Mouse (Mus musculus) right cerebral cortex, postnatal 36 days (tissue): ENCODE results near the gene Wsb2.
"Not testable (repeated sequence)": the region's sequence is repeated elsewhere in the genome, so short reads cannot be mapped to it uniquely, and the experiment has no call there.

Experiments
- DNase-seq, 2 experiments: peaks; one replicate each; pipeline ENCODE4 v3.0.0; 2022; ENCODE audit warnings: low spot score in 2 of 2, mixed read lengths in 1 of 2

The Wsb2 gene

GRCm38 (mm10) chr5:117388296-117388751 lies 31.2 kb downstream of the Wsb2 start:
- no peak for DNase-seq

- peak; percentile 90 to 91 for DNase-seq
Measured at GRCm38 (mm10) chr5:117388877-117389276, 31.8 kb downstream of the Wsb2 start, which contains the start of gene Rfc5. Rfc5 (minus strand) TSS chr5:117389047.

- DNase-seq = no peak
Measured at GRCm38 (mm10) chr5:117390895-117391294, 33.8 kb downstream of the Wsb2 start.

GRCm38 (mm10) chr5:117395834-117396233 lies 38.7 kb downstream of the Wsb2 start:
- no peak for DNase-seq

- DNase-seq = no peak
Measured at GRCm38 (mm10) chr5:117396596-117397014, 39.5 kb downstream of the Wsb2 start.

- no peak for DNase-seq
Measured at GRCm38 (mm10) chr5:117397371-117397770, 40.3 kb downstream of the Wsb2 start.

GRCm38 (mm10) chr5:117398007-117398550 lies 41.0 kb downstream of the Wsb2 start:
- DNase-seq = no peak

GRCm38 (mm10) chr5:117399281-117399680 lies 42.2 kb downstream of the Wsb2 start:
- no peak for DNase-seq

GRCm38 (mm10) chr5:117403609-117404008 lies 46.5 kb downstream of the Wsb2 start:
- no peak for DNase-seq

GRCm38 (mm10) chr5:117404671-117405070 lies 47.6 kb downstream of the Wsb2 start:
- not testable (repeated sequence) for DNase-seq

GRCm38 (mm10) chr5:117408216-117408615 lies 51.1 kb downstream of the Wsb2 start:
- no peak for DNase-seq

- DNase-seq = no peak
Measured at GRCm38 (mm10) chr5:117409369-117409768, 52.3 kb downstream of the Wsb2 start.

- peak; percentile 69 to 70 for DNase-seq
Measured at GRCm38 (mm10) chr5:117413507-117414501, 56.7 kb downstream of the Wsb2 start, which contains the start of gene Ksr2. Ksr2 (plus strand) TSS chr5:117414000.

GRCm38 (mm10) chr5:117414611-117415010 lies 57.5 kb downstream of the Wsb2 start:
- no peak for DNase-seq

GRCm38 (mm10) chr5:117415011-117415912 lies 58.2 kb downstream of the Wsb2 start:
- DNase-seq = no peak

GRCm38 (mm10) chr5:117417442-117417841 lies 60.3 kb downstream of the Wsb2 start:
- DNase-seq = no peak
